Mouse (Mus musculus): ENCODE measurements around the gene Plekha5. TPM values are rescaled to one million over a fixed set of nuclear protein-coding genes. Genes with fewer than 3 reads are reported as not detected.
A peak's percentile ranks its signal among the peaks of the same experiment; 100 is the strongest.
"Not testable (repeated sequence)": the region's sequence is repeated elsewhere in the genome, so short reads cannot be mapped to it uniquely, and the experiment has no call there.

Gene Plekha5
- total RNA-seq, 1 experiment from 2014 or later, result 12.7 TPM

DNA sequence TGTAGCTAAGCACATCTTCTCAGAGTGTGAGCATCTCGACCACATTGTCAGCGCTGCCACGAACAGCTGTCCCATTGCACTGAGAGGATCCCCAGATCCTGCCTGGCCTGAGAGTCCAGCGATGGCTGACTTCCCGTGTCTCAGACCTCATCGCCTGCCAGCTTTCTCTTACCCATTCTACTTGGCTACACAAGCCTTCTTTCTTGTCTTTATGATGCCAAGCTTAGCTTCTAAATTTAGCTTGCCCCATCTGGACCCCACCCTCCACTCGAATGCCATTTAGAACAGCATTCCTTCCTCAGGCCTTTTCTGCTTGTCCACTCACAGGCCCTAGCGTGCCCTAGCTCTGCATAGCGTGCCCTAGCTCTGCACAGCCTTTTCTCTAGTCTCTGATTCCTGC is 60.3 kb downstream of the Plekha5 start:
- ATAC-seq (ENCODE audit: extremely low read depth, insufficient number of reproducible peaks, low FRiP score, poor library complexity, severe bottlenecking), result no peak

DNA sequence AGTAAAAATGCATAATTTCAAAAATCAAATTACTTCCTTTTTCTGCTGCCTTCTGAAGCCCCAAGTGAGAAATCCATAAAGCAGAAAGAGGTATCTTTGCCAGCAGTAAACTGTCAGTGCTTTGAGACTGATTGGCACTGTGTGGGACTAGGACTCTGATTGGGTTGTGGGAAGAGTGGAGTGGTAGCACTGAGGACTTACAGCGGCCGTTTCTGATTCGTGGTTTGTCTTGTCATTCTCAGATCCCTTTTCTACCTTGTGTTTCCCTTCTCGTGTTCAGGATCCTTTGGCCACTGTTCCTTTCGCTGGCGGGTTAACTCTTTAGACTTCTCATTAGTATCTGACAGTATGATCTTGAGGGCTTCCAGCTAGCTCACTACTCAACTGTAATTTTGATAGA is 61.8 kb downstream of the Plekha5 start:
- ATAC-seq (ENCODE audit: extremely low read depth, insufficient number of reproducible peaks, low FRiP score, poor library complexity, severe bottlenecking), result no peak

DNA sequence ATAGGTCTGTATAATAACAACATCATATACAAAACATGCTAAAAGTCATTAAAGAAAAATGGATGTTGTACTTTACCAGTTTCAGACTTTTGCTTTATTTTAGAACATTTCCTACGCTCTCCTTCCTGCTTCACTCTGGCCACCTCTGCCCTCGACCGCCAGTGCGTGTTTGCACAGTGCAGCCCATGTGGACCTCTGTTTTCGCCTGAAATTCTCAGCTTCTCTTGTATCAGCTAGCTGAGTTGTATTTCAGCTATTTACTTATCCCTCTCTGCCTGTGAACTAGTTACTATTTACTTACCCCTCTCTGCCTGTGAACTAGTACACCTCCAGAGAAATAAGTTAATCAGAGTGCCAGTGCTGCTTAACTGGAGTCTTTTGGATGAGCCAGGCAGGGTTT is 62.8 kb downstream of the Plekha5 start:
- ATAC-seq (ENCODE audit: extremely low read depth, insufficient number of reproducible peaks, low FRiP score, poor library complexity, severe bottlenecking), result no peak

DNA sequence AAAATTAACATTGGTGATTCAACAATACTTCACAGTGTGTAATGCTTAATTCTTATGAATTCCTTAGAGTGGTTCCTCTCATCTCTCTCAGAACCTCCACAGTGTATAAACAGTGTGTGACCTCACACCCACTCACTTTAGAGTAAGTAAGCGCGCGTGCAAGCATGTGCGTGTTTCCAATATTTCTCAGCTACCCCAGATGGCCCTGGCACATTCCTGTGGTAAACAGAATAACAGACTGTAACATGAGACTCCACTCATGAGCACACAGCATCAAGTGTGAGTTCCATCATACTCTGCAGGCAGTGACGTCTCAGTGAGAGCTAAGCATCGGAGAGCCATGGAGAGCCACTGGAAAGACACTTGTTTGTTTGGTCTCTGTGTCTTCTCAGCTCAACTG is 63.6 kb downstream of the Plekha5 start:
- no peak for ATAC-seq (ENCODE audit: extremely low read depth, insufficient number of reproducible peaks, low FRiP score, poor library complexity, severe bottlenecking)

- no peak for ATAC-seq (ENCODE audit: extremely low read depth, insufficient number of reproducible peaks, low FRiP score, poor library complexity, severe bottlenecking)
Measured at GRCm38 (mm10) chr6:140488673-140489072, 64.8 kb downstream of the Plekha5 start.

DNA sequence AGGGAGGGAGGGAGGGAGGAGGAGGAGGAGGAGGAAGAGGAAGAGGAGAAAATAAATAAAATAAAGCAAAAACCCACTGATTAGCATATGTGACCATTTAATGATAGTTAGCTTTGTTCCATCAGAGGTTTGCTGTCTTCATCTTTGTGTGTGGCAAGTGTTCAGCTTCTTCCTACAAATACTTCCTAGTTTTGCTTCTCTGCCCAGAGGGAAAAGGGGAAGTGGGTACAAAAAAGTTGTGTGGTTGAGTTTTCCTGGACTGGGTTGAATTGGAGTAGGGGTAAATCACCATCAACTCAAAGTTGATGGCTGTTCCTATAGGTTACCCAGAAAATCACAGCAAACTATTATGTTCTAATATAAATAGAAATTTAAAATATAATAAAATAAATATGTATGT is 65.7 kb downstream of the Plekha5 start:
- ATAC-seq (ENCODE audit: extremely low read depth, insufficient number of reproducible peaks, low FRiP score, poor library complexity, severe bottlenecking), result no peak

- no peak for ATAC-seq (ENCODE audit: extremely low read depth, insufficient number of reproducible peaks, low FRiP score, poor library complexity, severe bottlenecking)
Measured at GRCm38 (mm10) chr6:140490220-140490619, 66.4 kb downstream of the Plekha5 start.

GRCm38 (mm10) chr6:140490921-140491537 is 67.2 kb downstream of the Plekha5 start:
- ATAC-seq (ENCODE audit: extremely low read depth, insufficient number of reproducible peaks, low FRiP score, poor library complexity, severe bottlenecking), result no peak

DNA sequence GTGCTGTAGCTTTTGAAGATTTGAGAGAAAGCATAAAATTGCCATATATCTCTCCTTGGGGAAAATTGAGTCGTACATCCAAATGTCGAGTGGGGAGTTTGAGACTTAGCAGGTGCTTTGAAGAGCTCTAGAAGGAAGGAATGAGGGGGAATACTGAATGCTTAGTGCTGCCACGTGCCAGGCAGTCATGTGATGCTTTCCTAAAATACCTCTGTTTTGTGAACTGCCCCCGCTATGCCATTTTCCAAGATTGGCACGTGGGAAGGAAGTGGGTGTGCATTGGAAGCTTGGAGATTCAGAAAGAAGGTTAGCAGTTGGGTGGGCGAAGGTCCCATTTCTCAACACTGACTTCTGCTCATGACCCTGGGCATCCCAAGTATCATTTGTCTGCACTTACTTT is 68.2 kb downstream of the Plekha5 start:
- ATAC-seq (ENCODE audit: extremely low read depth, insufficient number of reproducible peaks, low FRiP score, poor library complexity, severe bottlenecking), result no peak

- ATAC-seq (ENCODE audit: extremely low read depth, insufficient number of reproducible peaks, low FRiP score, poor library complexity, severe bottlenecking), result no peak
Measured at GRCm38 (mm10) chr6:140498074-140498473, 74.2 kb downstream of the Plekha5 start.

- ATAC-seq (ENCODE audit: extremely low read depth, insufficient number of reproducible peaks, low FRiP score, poor library complexity, severe bottlenecking), result no peak
Measured at GRCm38 (mm10) chr6:140498958-140499357, 75.1 kb downstream of the Plekha5 start.

DNA sequence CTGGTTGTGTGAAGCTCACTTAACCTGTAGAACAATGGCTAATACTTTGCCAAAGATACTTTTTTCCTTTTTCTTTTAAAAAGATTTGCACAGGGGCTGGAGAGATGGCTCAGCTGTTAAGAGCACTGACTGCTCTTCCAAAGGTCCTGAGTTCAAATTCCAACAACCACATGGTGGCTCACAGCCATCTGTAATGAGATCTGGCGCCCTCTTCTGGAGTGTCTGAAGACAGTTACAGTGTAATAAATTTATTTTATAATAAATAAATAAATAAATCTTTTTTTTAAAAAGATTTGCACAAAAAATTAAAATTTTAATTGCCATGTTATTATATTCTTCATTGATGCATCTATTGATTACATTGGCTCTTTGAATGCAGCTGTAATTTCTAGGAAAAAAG is 77.0 kb downstream of the Plekha5 start:
- ATAC-seq (ENCODE audit: extremely low read depth, insufficient number of reproducible peaks, low FRiP score, poor library complexity, severe bottlenecking), result not testable (repeated sequence)

GRCm38 (mm10) chr6:140501841-140502240 is 78.0 kb downstream of the Plekha5 start:
- no peak for ATAC-seq (ENCODE audit: extremely low read depth, insufficient number of reproducible peaks, low FRiP score, poor library complexity, severe bottlenecking)

- ATAC-seq (ENCODE audit: extremely low read depth, insufficient number of reproducible peaks, low FRiP score, poor library complexity, severe bottlenecking), result no peak
Measured at GRCm38 (mm10) chr6:140504796-140505195, 80.9 kb downstream of the Plekha5 start.

- no peak for ATAC-seq (ENCODE audit: extremely low read depth, insufficient number of reproducible peaks, low FRiP score, poor library complexity, severe bottlenecking)
Measured at GRCm38 (mm10) chr6:140507605-140508004, 83.8 kb downstream of the Plekha5 start.

- no peak for ATAC-seq (ENCODE audit: extremely low read depth, insufficient number of reproducible peaks, low FRiP score, poor library complexity, severe bottlenecking)
Measured at GRCm38 (mm10) chr6:140508475-140509150, 84.8 kb downstream of the Plekha5 start.

DNA sequence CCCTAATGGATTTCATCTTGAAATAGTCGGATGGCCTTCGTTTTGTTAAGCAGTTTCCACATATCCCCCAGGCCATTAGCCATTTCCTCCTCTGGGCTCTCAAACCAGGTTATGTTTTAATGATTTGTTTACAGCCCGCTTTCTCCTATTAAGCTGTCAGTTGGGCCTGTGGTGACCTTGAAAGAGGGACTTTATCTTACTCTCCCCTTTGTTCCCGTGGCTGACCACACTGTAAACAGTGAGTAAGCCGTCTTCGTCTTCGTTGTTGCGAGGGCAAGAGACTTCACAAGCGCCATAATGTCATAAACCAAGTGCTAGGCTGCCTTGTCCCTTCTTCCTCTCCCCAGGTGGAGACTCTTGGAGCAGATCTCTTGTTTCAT is 85.3 kb downstream of the Plekha5 start:
- ATAC-seq (ENCODE audit: extremely low read depth, insufficient number of reproducible peaks, low FRiP score, poor library complexity, severe bottlenecking), result no peak

- no peak for ATAC-seq (ENCODE audit: extremely low read depth, insufficient number of reproducible peaks, low FRiP score, poor library complexity, severe bottlenecking)
Measured at GRCm38 (mm10) chr6:140512016-140512415, 88.2 kb downstream of the Plekha5 start.

GRCm38 (mm10) chr6:140512427-140512826 is 88.6 kb downstream of the Plekha5 start:
- no peak for ATAC-seq (ENCODE audit: extremely low read depth, insufficient number of reproducible peaks, low FRiP score, poor library complexity, severe bottlenecking)

DNA sequence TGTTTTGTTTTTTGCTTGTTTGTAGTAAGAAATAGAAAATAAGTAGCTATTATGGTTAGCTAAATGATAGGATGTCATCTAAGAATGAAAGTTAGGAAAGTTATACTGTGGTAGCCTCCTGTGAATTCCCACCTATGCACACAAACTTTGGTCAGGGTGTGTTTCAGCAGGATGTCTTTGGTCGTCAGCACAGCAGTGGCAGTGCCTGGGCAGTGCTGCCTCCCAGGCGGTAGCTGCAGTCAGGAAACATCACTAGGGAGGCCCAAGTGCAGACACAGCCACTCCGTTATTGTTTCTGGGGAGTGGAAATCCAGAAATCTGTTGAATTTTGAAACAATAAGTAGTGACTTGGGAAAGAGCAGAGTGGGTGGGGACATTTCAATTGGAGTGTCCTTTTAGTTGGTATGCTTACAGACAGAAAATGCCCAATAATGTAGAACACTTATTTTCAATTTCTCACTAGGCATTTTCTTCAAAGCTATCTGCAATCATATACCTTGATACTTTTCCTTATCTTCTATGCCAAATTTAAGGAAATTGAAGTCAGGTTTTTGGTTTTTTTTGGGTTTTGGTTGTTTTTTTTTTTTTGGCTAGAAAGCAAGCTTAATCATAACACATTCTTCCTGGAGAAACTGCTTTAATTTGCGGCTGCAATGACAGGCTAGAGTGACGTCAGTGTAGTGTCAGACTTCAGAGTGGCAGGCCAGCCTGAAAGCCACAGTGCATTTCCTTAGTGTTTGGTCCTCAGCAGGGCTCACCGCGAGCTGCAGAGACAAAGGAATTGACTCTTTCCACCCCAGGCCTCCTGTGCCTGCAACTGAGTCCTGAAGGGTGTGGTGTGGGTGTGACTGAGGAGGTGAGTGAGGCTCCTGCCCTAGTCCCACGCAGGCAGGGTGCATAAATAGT is 90.6 kb downstream of the Plekha5 start:
- ATAC-seq (ENCODE audit: extremely low read depth, insufficient number of reproducible peaks, low FRiP score, poor library complexity, severe bottlenecking), result peak; percentile 63; the same call in 1 of the 2 replicates

Data from neutrophil, adult 5-6 weeks (primary cell).